Mouse (Mus musculus) neural tube, embryonic 12.5 days (tissue): Measurements from ENCODE around the gene Gpc2. TPM values are rescaled to one million over a fixed set of nuclear protein-coding genes. Genes with fewer than 3 reads are reported as not detected.

Experiments
- ATAC-seq: fragments of 200-750 bp; cut with Nextera tagmentation; 2 replicates; pipeline ENCODE4 v1.8.0; 2017; ENCODE audit warnings: low read depth, mild to moderate bottlenecking, moderate TSS enrichment, moderate library complexity; ENCODE audit not compliant: low FRiP score
- H3K27ac ChIP-seq: fragments of 300-500 bp; sonication (generic); 2 replicates; pipeline ENCODE4 v1.5.1; 2016
- H3K27me3 ChIP-seq: fragments of 300-500 bp; sonication (generic); replicated peaks from 2 replicates; pipeline ENCODE4 v1.6.1; 2016; ENCODE audit warnings: mild to moderate bottlenecking
- H3K36me3 ChIP-seq: fragments of 300-500 bp; sonication (generic); 2 replicates; pipeline ENCODE4 v1.6.1; 2016; ENCODE audit warnings: mild to moderate bottlenecking
- H3K4me1 ChIP-seq: fragments of 300-500 bp; sonication (generic); 2 replicates; pipeline ENCODE4 v1.6.1; 2016
- H3K4me2 ChIP-seq: fragments of 300-500 bp; sonication (generic); replicated peaks from 2 replicates; pipeline ENCODE4 v1.6.1; 2016; ENCODE audit warnings: mild to moderate bottlenecking
- H3K4me3 ChIP-seq: fragments of 300-500 bp; sonication (generic); 2 replicates; pipeline ENCODE4 v1.5.1; 2016
- H3K9ac ChIP-seq: fragments of 300-500 bp; sonication (generic); 2 replicates; pipeline ENCODE4 v1.6.1; 2016; ENCODE audit warnings: mild to moderate bottlenecking
- H3K9me3 ChIP-seq: fragments of 300-500 bp; sonication (generic); 2 replicates; pipeline ENCODE4 v1.6.1; 2016; ENCODE audit warnings: mild to moderate bottlenecking
- WGBS: fragments of 180-500 bp; shearing (Covaris S2); methylation state at CpG from one replicate; pipeline ENCODE4 v1.1.7; 2016; 5-methylcytosine and 5-hydroxymethylcytosine counted together
- polyA plus RNA-seq: library from polyadenylated mRNA; unstranded; fragments of >200 nt; fragmentation: Nextera tagmentation; extraction: Ambion mirVana; gene quantifications from 2 replicates; pipeline ENCODE4 v1.2.1, GENCODE M21; 2016

Gpc2 gene
- polyA plus RNA-seq, 1 experiment from 2014 or later: 175 TPM

GRCm38 (mm10) chr5:138258993-138259392, 20.8 kb downstream of the Gpc2 start:
- ATAC-seq: no peak

GRCm38 (mm10) chr5:138258542-138258941, 21.3 kb downstream of the Gpc2 start:
- peaks cover 33% of the 10 kb centered on the region for H3K4me1 ChIP-seq
- no peaks in the 10 kb centered on the region for H3K9me3 ChIP-seq
- H3K9ac ChIP-seq: no peak overlapping the region
- ATAC-seq: no peak
- no peak overlapping the region for H3K27ac ChIP-seq
- no peak overlapping the region for H3K4me3 ChIP-seq
- no peak overlapping the region for H3K4me2 ChIP-seq
- H3K36me3 ChIP-seq: peaks cover 44% of the 10 kb centered on the region
- no peaks in the 10 kb centered on the region for H3K27me3 ChIP-seq
- 85% methylated on average over 6 of the region's 6 CpGs for WGBS

More at GRCm38 (mm10) chr5:138258993-138259392, 20.8 kb downstream of the Gpc2 start:
- Histone ChIP-seq H3K4me2 (no peak overlapping the region), H3K36me3 (peaks cover 44% of the 10 kb centered on the region), H3K27ac (no peak overlapping the region), H3K9me3 (no peaks in the 10 kb centered on the region), H3K4me1 (peaks cover 33% of the 10 kb centered on the region), H3K27me3 (no peaks in the 10 kb centered on the region), H3K4me3 (no peak overlapping the region), H3K9ac (no peak overlapping the region)
- 48% methylated on average over 7 of the region's 7 CpGs for WGBS

GRCm38 (mm10) chr5:138258078-138258477, 21.7 kb downstream of the Gpc2 start:
- Histone ChIP-seq H3K9ac (no peak overlapping the region), H3K4me1 (peaks cover 30% of the 10 kb centered on the region)
- 75% methylated on average over 3 of the region's 3 CpGs for WGBS

GRCm38 (mm10) chr5:138257585-138257978, 22.2 kb downstream of the Gpc2 start:
- no peak for ATAC-seq
- Histone ChIP-seq H3K36me3 (peaks cover 44% of the 10 kb centered on the region), H3K4me3 (no peak overlapping the region), H3K27me3 (no peaks in the 10 kb centered on the region), H3K9me3 (no peaks in the 10 kb centered on the region), H3K9ac (no peak overlapping the region), H3K27ac (no peak overlapping the region), H3K4me2 (no peak overlapping the region), H3K4me1 (peaks cover 25% of the 10 kb centered on the region)
- WGBS: 94% methylated on average over 4 of the region's 4 CpGs

More at GRCm38 (mm10) chr5:138258078-138258477, 21.7 kb downstream of the Gpc2 start:
- H3K27me3 ChIP-seq: no peaks in the 10 kb centered on the region
- H3K36me3 ChIP-seq: peaks cover 44% of the 10 kb centered on the region
- H3K9me3 ChIP-seq: no peaks in the 10 kb centered on the region
- no peak for ATAC-seq
- H3K4me2 ChIP-seq: no peak overlapping the region
- no peak overlapping the region for H3K4me3 ChIP-seq
- no peak overlapping the region for H3K27ac ChIP-seq

GRCm38 (mm10) chr5:138256966-138257584, 22.7 kb downstream of the Gpc2 start:
- no peaks in the 10 kb centered on the region for H3K27me3 ChIP-seq
- no peaks in the 10 kb centered on the region for H3K9me3 ChIP-seq
- WGBS: 89% methylated on average over 10 of the region's 10 CpGs
- ATAC-seq: no peak
- peaks cover 41% of the 10 kb centered on the region for H3K36me3 ChIP-seq
- H3K9ac ChIP-seq: no peak overlapping the region
- H3K4me3 ChIP-seq: no peak overlapping the region
- H3K27ac ChIP-seq: no peak overlapping the region
- no peak overlapping the region; the same call in 1 of the 2 replicates for H3K4me2 ChIP-seq
- peaks cover 20% of the 10 kb centered on the region for H3K4me1 ChIP-seq

- peaks cover 15% of the 10 kb centered on the region for H3K4me1 ChIP-seq
- H3K27ac ChIP-seq: peak overlapping the region; percentile 42; the same call in 1 of the 2 replicates
- H3K27me3 ChIP-seq: no peaks in the 10 kb centered on the region
- 27% methylated on average over 7 of the region's 7 CpGs for WGBS
- peak overlapping the region; percentile 63 for H3K4me3 ChIP-seq
- peak overlapping the region; percentile 81 for H3K4me2 ChIP-seq
- peaks cover 31% of the 10 kb centered on the region for H3K36me3 ChIP-seq
- peak overlapping the region; percentile 69 for H3K9ac ChIP-seq
- H3K9me3 ChIP-seq: no peaks in the 10 kb centered on the region
- no peak; the same call in 1 of the 2 replicates for ATAC-seq
Measured at GRCm38 (mm10) chr5:138256094-138256467, 23.7 kb downstream of the Gpc2 start.

- H3K36me3 ChIP-seq: peaks cover 26% of the 10 kb centered on the region
- ATAC-seq: peak; percentile 100
- H3K4me3 ChIP-seq: peak within 1 kb of the TSS; percentile 63
- no peaks in the 10 kb centered on the region for H3K27me3 ChIP-seq
- H3K9me3 ChIP-seq: no peaks in the 10 kb centered on the region
- H3K4me2 ChIP-seq: peak within 1 kb of the TSS; percentile 81
- peaks cover 15% of the 10 kb centered on the region for H3K4me1 ChIP-seq
- peak within 1 kb of the TSS; percentile 69 for H3K9ac ChIP-seq
- H3K27ac ChIP-seq: peak within 1 kb of the TSS; percentile 42; the same call in 1 of the 2 replicates
- under 1% methylated on average over 38 of the region's 38 CpGs for WGBS
Measured at GRCm38 (mm10) chr5:138255353-138256093, 24.3 kb downstream of the Gpc2 start, which contains the start of gene Lamtor4. Lamtor4 (plus strand) TSS chr5:138255482.

- Histone ChIP-seq H3K9ac (no peak overlapping the region), H3K4me2 (no peak overlapping the region), H3K27me3 (no peaks in the 10 kb centered on the region), H3K27ac (no peak overlapping the region), H3K4me1 (peaks cover 15% of the 10 kb centered on the region), H3K9me3 (no peaks in the 10 kb centered on the region), H3K36me3 (peaks cover 1% of the 10 kb centered on the region; the same call in 1 of the 2 replicates), H3K4me3 (no peak overlapping the region)
- ATAC-seq: no peak
- WGBS: 92% methylated on average over 3 of the region's 3 CpGs
Measured at GRCm38 (mm10) chr5:138253061-138253460, 26.7 kb downstream of the Gpc2 start.

- Histone ChIP-seq H3K4me2 (no peak overlapping the region), H3K27me3 (no peaks in the 10 kb centered on the region), H3K4me1 (peaks cover 6% of the 10 kb centered on the region), H3K36me3 (no peaks in the 10 kb centered on the region), H3K9me3 (no peaks in the 10 kb centered on the region), H3K27ac (no peak overlapping the region), H3K4me3 (no peak overlapping the region), H3K9ac (no peak overlapping the region)
- 87% methylated on average over 12 of the region's 12 CpGs for WGBS
- no peak for ATAC-seq
Measured at GRCm38 (mm10) chr5:138251144-138251543, 28.7 kb downstream of the Gpc2 start.

GRCm38 (mm10) chr5:138241511-138241910, 38.3 kb downstream of the Gpc2 start:
- Histone ChIP-seq H3K36me3 (no peaks in the 10 kb centered on the region), H3K9ac (no peak overlapping the region), H3K9me3 (no peaks in the 10 kb centered on the region), H3K27ac (no peak overlapping the region), H3K4me1 (no peaks in the 10 kb centered on the region), H3K4me2 (no peak overlapping the region), H3K27me3 (no peaks in the 10 kb centered on the region), H3K4me3 (no peak overlapping the region)
- no peak for ATAC-seq
- WGBS: 45% methylated on average over 2 of the region's 2 CpGs

- no peak for ATAC-seq
- no peaks in the 10 kb centered on the region for H3K4me1 ChIP-seq
- no peaks in the 10 kb centered on the region for H3K36me3 ChIP-seq
- no peak overlapping the region for H3K9ac ChIP-seq
- H3K4me3 ChIP-seq: no peak overlapping the region
- H3K9me3 ChIP-seq: no peaks in the 10 kb centered on the region
- no peaks in the 10 kb centered on the region for H3K27me3 ChIP-seq
- no peak overlapping the region for H3K27ac ChIP-seq
- H3K4me2 ChIP-seq: no peak overlapping the region
Measured at GRCm38 (mm10) chr5:138234224-138234623, 45.6 kb downstream of the Gpc2 start.

- H3K36me3 ChIP-seq: no peaks in the 10 kb centered on the region
- H3K4me3 ChIP-seq: no peak overlapping the region
- H3K9ac ChIP-seq: no peak overlapping the region
- H3K9me3 ChIP-seq: no peaks in the 10 kb centered on the region
- WGBS: 82% methylated on average over 2 of the region's 2 CpGs
- no peaks in the 10 kb centered on the region for H3K4me1 ChIP-seq
- no peak overlapping the region for H3K4me2 ChIP-seq
- no peaks in the 10 kb centered on the region for H3K27me3 ChIP-seq
- no peak for ATAC-seq
- no peak overlapping the region for H3K27ac ChIP-seq
Measured at GRCm38 (mm10) chr5:138233778-138234177, 46.0 kb downstream of the Gpc2 start.
